Mouse (Mus musculus) urinary bladder, postnatal 14 days (tissue): ENCODE data around the gene Kcnk5.

ENCODE experiments used
- DNase-seq: peaks from one replicate; pipeline ENCODE4 v3.0.0; 2021; ENCODE audit warnings: low spot score

Gene Kcnk5

DNA sequence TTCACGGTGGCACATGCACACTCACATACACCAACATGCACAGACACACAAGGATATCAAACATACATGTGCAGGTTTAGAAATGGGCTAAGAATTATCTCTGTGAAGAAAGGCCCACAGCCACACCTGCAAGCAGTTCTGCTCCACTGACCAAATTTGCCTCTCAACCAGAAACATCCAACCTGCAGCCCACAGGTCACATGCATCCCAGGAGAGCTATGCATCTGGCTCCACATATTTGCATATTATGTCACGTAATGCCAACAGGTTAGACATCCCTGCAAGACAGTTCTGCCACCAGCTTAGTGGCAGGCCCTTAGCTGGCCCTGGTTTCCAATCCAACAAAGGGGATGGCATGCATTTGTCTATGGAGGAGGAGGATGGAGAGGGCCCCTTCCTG lies 13.6 kb downstream of the Kcnk5 start:
- no peak for DNase-seq

DNA sequence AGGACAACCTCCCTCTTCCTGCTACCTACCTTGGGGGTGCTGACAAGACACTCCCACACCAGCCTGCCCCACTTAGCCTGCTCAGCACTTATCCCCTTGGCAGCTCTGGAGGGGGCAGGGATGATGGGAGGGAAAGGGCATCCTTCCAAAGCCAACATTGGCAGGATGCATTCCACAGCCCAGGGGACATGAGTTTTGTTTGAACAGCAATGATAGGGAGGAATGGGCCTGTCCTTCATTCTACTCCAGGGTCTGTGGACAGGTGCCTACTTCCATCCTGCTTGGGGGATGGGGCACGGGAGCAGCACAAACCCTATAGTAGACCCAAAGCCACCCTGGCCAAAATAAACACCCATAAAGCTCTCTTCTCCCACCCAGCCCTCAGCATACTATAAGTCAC lies 16.2 kb downstream of the Kcnk5 start:
- DNase-seq: peak; percentile 37

DNA sequence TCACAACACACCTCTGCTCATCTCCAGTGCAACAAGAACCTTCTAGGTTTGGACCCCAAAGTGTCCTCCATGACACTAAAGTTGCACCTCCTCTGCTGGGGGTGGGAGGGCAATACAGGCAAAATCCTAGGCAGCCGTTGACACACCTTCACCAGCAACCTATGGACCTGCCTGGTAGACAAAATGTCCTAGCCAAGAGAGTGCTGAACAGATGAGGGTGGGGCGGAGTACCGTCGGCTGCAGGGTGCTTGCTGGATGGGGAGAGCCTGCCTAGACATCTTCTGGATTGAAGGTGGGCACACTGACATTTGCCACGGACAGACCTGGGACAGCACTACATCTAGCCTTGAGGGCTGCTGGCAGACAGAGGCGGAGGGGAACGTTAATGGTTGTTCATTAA lies 17.2 kb downstream of the Kcnk5 start:
- DNase-seq: no peak

DNA sequence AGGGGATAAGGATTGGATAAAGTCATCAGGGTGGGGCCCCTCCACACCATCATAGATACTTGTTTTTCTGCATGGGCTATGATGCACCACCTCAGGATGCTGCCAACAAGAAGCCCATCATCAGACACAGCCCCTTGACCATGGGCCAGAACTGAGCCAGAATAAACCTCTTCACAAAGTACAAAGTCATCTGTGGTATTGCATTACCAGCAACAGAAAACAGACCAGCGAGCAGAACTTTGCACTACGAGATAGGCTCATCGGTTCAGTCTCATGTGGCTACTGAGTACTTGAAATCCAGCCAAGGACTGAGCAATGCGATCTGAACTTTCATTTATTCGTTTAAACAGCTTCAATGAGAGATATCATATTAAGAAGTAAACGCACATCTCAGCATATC lies 18.9 kb downstream of the Kcnk5 start:
- no peak for DNase-seq

DNA sequence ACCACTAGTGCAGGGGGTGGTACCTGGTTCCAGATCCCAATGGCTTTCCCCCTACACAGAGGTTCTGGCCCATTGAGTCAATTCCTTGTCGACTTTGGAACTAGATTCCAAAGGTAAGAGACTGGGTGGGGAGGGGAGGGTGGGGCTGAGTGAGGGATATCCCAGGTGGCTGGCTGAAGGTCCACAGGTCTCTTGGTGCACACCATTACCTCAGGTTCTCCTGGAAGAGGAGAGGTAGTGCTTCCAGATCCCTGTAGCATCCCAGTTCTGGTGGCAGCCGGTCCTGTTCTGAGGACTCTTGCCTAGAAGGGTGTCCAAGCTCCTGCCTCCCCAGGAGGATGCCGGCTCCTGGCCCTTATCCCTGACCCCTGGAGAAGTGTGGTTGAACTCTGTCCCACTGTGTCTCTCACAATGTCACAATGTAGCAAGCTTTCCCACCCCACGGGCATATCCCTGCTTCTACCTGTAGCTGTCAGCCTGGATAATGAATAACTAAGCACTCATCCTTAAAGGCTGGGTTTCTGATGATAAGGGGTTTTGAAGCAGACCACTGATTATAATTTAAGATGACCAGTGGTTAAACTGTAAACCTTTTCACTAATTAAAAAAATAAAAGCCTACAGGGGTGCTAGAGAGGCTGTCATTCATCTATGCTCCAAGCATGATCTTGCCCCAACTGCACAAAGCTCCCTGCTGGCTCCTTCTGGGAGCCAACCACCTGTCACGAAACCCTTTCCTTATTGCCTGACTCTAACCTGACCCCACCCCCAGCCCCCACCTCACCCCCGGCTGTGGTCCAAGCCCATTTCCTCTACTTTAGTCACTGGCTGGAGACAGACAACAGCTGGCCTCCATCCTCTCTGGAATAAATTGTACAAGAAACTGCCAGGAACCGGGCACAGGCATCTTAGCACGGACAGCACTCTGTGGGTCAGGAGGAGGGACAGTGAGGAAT lies 22.6 kb downstream of the Kcnk5 start:
- DNase-seq: no peak

DNA sequence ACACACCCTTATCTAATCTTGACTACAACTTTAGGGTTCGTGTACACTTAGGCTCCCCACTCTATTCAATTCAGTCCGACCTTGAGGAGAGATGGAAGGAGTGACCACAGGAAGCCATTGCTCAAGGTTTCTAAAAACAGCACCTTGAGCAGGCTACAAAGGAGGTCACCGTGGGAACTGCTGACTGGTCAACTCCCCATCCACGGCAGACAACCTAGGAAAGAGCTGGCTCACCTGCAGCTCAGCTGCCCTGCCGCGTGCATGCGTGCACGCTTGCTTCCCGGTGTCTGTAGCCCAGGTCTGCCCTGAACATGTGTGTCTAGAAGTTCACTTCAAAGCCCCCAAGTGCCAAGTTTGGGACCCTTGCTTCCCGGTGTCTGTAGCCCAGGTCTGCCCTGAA lies 24.0 kb downstream of the Kcnk5 start:
- no peak for DNase-seq

DNA sequence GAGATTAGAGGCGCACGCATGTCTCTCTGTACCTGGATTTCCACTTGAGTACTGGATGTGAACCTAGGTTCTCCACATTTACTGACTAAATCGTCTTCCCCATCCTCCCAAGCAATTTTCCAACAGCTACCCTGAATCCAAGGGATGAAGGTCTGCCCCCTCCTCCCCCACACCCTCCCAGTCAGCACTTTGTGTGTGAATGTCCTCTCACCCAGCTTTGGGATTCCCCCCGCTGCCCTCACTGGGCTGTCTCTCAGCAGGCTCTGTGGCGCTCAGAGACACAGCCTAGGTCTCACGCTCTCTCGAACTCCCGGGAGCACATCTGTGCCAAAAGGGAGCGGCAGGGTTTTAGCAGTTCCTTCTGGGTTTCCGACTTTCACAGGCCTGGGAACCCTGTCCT lies 25.9 kb downstream of the Kcnk5 start:
- no peak for DNase-seq

DNA sequence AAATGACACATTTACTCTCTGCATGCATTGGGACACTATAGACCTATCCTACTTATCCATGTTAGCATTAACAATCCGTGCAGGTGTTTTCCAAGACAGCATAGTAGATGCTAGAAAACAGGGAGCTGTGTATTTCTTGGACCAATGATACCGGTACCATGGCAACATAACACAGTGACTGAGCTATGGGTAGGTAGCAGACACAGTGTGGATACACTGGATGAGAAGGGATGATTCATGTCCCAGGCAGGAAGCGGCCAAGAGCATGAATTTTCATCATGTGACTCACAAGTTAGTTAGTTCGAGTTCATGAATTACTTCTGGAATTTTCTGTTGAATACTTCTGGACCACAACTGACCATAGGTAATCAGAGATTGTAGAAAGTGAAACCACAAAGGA lies 26.7 kb downstream of the Kcnk5 start:
- DNase-seq: no peak

DNA sequence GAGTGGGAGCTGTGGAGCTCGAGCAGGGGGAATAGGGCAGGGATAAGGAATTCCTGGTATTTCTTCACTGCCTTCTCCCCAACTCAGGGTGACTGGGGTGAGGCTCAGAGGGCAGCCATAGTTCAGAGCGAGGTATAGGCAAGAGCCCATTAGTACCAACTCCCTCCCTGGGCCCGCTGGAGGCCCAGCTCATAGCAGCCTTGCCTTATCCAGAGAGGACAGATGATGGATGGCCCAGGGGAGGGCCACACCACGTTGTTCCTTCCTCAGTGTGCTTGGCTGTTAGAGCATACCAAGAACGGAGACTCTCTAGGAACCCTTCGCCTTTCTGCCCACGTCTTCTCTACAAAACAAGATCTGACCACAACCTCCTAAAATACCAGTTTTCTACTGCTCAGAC lies 27.4 kb downstream of the Kcnk5 start:
- DNase-seq: no peak

DNA sequence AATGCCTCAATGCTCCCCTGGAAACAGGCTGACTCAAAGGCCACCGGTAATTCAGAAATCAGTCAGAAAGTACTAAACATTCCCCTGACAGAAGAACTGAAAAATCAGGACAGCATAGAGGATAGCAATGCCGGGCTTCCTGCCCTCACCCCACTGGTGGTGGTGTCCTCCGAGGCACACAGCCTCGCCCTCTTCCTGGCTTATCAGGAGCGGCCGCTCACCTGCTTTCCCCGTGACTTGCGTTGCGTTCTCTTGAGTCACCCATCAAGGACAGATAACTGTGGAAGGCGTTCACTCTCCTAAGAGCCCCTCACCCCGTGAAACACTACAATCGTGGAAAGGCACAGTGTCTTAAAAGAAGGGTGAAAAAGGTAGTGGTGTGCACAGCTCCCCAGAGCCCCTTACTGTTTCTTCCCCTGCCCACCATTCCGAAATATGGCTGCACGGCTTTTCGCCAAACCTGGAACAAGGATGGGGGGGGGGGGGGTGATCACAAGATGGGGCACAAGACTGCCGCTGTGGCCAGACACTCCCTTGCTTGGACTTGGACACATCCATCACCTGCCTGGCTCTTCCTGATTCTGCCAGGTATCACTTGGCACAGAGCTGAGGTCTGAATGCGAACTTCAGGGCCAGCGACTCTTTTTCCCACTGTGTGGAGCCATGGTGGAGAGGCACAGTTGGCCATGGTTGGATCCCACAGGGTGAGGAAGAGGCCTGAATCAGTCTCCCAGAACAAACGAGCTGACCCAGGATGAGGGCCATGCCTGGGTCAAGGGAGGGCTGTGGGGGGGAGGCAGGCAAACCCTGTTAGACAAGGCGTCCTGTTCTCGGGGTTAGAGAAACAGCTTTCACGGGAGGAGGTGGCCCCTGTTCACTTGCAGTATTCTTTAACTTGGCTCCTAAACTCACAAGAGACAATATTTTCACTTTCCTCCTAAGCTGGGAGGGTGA lies 32.2 kb downstream of the Kcnk5 start:
- peak; percentile 56 for DNase-seq

DNA sequence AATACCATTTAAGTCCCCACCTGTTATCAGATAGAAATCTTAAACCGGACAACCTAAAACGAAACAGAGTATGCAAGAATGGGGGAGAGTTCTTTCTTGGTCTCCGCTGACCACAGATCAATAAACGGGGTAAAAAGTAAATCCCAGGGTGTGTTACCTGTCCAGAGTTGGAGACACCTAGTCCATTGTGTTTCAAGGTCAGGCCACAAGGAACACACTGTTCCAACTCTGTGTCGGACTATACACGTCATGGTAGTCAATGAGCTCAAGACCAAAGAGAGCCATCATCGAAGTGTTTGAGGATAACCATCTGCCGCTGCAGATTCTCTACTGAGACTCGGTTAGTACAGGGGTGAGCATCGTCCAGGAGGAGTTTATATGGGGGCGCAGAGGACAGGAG lies 33.1 kb downstream of the Kcnk5 start:
- no peak for DNase-seq

DNA sequence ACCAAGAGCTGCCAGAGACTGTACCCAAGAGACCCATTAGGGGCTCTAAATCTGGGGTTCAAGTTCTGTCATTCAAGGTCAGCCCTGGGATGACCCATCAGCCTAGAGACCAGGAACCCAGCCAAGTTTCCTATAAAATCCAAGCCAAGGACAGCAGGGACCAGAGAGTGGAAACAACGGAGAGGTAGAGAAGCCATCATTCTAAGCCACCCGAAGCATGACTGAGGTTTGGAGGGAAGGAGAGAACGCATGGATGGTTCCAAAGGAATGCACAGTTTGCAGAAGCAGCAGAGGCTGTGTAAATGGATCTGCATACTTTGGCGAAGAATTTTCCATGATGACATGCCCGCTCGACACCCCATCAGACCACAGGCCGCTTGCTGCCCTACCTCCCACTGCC lies 33.8 kb downstream of the Kcnk5 start:
- DNase-seq: no peak

DNA sequence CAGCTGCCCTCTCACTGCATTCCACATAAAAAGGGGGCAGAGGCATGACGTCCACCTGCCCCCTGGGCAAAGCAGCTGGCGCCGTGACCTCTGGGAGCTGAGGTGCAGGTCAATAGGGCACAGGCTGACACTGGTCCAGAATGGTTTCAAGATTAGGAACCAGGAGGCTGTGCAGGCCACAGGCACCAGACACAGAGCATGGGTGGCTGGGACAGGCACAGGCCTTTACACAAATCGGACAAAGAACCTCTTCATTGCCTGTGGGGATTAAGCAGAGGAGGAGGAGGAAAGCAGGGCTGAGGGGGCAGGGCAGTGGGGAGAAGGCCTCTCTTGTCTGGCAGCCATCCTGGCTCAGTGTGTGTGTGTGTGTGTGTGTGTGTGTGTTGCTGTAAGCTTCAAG lies 37.5 kb downstream of the Kcnk5 start:
- DNase-seq: no peak

DNA sequence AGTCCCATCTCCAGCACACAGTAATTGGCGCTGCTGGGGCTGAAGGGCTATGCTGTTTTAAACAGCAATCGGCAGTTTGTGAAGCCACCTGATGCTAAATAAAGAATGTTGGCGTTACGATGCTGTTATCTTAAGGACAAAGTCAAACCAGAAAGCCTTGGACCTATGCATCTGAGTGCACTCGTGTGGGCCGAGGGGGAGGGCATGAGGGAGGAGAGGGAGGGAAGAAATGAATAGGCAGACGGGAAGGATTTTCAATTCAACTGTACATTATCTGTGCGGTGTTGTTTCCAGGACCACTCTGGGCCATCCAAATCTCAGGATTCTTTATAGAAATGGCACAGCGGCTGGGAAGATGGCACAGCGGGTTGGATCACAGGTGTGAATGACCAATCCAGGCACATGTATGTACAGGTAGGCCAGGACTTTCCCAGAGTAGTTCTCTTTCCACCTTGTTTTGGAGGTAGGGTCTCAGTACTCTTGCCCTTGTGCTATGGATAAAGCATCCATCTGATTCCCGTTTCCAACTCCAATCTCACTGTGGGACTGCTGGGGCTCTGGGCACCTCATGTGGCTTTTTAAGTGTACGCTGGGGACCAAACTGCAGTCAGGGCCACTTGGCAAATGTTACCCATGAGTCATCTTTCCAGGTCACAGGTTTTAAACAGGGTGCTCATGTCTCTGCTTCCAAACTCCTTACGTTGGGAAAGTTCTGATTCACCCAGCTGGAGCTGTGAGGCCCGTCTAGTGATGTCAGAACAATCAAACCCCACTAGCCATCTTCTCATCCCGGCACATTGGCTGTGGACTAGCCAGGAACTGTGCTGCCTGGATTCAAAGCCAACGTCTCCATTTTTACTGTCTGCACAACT lies 42.9 kb downstream of the Kcnk5 start, which contains the start of gene Saysd1:
Gene Saysd1, minus strand, starts transcription at position 51 of the 872 bp plus-strand sequence.
- no peak for DNase-seq

DNA sequence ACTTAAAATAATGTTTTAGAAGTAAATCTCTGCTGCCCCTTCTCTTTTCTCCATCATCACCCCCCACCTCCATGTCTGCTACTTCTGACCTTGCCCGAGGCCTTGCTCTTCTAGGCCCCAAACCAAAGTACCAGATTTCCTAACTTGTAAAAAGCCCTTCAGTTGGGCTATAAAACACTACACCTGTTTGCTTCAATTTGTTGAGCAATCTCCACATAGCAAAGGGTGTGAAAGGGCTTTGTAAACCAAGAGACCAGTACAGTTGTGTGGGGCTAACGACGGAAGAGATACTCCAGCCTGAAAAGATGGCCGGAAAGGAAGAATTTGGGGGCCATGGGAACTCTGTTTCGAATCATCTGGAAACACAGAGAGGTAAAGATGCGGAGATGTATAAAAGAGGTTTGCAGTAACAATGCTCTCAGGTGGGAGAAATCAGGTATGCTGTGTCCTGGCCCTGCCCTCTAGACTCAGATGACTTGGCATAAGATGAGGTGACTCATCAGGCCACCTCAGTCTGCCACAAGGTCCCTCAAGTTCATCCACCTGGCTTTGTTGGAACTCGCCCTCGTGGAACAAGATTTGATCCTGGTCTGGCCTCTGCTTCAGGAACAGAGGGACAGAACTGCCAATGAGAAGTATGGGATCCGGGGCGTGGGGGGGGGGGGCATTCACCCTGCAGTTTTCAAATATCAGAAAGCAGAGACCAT lies 46.5 kb downstream of the Kcnk5 start:
- peak; percentile 63 for DNase-seq

DNA sequence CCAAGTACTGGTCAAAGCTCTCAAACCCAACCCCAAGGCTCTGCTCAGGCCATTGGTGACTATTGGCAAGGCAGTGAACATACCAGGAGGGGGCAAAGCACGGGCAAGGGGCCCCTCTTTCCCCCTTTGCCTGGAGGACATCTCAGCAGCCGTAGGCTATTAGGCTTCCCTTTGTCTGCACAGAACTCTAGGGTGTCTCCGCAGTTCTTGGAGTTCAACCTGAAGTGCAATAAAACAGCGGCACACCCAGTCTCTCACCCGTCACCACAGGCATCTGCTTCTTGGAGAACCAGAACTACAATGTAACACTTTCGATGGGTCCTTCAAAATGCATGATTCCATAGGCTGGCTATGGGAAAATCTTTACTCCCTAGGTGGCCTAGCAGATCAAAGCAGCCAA lies 53.4 kb downstream of the Kcnk5 start:
- DNase-seq: no peak

DNA sequence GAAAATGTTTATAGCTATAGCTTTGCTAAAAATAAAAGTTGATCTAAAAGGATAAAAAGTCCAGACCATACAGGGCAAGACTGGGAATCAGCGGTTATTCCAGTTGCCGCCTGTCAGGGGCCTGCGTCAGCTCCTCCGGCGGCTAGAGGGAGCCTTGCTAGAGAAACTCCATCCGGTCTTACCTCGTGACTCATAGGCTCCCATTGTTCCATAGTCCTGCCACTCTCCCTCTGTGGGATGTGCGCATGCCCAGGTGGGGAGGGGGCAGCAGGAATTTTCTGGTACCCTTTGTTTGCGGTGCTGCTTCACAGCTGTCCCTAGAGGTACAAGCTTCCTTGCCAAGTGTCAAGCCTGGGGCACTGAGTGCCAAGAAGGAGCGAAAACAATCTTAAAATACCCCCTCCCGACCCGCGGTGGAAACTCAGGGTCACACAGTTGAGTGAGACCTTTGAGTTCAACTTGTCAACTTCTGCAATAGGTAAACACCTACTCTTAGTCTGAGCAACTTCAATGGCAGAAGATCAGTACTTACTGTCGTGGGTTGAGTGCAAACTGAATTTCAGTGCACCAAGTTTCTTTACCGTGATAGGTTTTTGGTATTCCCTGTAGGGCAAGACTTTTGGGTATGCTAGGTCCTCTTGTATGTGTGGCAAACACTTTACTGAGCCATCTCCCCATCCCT lies 54.1 kb downstream of the Kcnk5 start:
- DNase-seq: no peak

DNA sequence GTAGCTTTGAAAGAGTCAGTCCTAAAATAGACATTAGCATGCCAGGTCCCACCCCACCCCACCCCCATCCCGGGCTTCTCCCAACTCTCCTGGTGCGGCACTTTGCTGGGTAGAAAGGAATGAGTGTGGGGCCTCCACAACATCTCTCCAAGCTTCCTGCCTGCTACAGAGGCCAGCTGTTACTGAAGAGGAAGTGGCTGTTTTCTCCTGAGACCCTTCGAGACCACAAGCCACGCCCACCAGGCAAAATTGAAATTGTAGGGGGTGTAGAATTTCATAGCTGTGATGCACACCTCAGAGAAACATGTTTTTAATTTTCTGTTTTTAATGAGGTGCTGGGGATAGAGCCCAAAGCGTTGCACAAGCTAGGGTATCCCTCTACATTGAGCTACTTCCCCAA lies 60.7 kb downstream of the Kcnk5 start:
- no peak for DNase-seq

DNA sequence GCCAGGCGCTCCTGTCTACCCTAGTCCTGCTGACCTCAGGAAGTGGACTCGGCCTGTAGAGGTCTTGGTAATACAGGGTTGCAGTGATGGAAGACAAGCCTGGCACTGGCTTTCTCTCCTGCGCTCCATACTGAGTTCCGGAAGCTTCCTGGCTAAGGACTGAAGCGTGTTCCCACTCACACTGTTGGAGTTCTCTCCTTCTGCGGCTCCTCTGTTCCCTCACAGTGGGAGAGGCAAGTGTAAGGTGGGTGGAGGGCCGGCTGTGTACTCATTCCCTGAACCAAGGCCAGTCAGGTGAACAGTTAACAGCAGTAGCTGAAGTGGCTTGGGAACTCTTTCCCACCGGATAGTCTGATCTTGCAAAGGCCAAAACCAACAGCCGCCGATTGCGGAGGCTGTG lies 61.6 kb downstream of the Kcnk5 start:
- DNase-seq: no peak

DNA sequence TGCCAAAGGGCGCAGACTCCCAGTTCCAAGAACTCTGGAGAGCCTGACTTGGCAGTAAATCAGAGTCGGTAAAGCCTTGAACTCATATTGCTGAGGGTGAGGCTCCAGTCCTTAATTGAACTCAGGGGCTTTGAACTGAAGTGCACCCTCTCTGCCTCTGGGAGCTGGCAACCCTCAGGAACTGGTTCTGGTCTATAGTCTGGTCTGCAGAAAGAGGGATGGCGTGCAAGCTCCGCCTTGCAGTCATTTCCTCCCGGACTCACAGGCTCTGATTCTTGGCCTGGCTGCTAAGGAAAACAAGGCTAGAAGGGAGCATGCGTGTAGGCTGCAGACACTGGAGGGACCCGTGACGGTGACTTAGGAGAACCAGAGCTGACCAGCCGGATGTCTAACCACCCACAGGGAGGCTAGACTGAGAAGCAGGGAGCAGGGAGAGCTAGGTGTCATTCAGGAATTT lies 65.4 kb downstream of the Kcnk5 start:
- DNase-seq: no peak

DNA sequence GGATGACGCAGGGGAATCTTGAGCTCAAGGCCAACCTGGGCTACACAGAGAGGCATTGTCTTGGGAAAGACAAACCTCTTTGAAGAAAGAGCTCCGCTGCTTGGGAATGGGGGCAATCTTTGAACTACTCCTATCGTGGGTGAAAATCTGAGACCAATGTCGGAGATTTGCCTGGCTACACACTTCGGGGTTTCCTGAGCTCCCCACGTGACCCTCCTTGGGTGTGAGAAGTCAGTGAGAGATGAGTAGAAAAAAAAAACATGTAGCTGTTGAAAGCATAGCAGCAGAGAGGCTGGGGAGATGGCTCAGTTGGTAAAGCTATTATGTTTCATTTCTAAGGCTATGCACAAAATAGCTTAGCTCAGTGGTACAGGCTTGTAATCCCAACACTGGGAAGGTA lies 66.7 kb downstream of the Kcnk5 start:
- no peak for DNase-seq
